In genomic region chr7:102209756-102210721, GRCm38 (mm10) we compare ENCODE assay signal across 8 mouse cellular contexts. TPM values are rescaled to one million over a fixed set of nuclear protein-coding genes. Genes with fewer than 3 reads are reported as not detected.
DNase-seq lines count a peak whose midpoint lies in the region; ATAC-seq lines count a peak whose summit lies in the region.

Nup98 (minus strand) TSS chr7:102210176.
Pgap2 (plus strand) TSS chr7:102210208.

- peak within 1 kb of the TSS; percentile 86 for H3K4me2 ChIP-seq in hindbrain, embryonic 12.5 days (replicated peaks)

- no peaks in the 10 kb centered on the region for H3K36me3 ChIP-seq in hindbrain, embryonic 12.5 days

- H3K9me3 ChIP-seq in hindbrain, embryonic 12.5 days (replicated peaks) = no peaks in the 10 kb centered on the region

- H3K4me1 ChIP-seq in hindbrain, embryonic 12.5 days = peaks cover 8% of the 10 kb centered on the region

- peak; percentile 99 for DNase-seq in NIH3T3 (ENCODE audit: low read depth)
- DNase-seq in cerebellum, postnatal 10 days = peak; percentile 100
- DNase-seq in frontal cortex, postnatal 10 days (ENCODE audit: low spot score in 2 of 2) = peak; percentile 99
- peak; percentile 98 to 100 for DNase-seq in layer of hippocampus, postnatal 14 days (ENCODE audit: low spot score in 2 of 2)
- DNase-seq in lung, postnatal 14 days = peak; percentile 100
- DNase-seq in retina, adult 2 months (ENCODE audit: low read depth, low spot score) = peak; percentile 93
- DNase-seq in thymus, postnatal 36 days = peak; percentile 96 to 98

- peak; percentile 99 for ATAC-seq in hindbrain, embryonic 12.5 days (ENCODE audit: low FRiP score)

- peak within 1 kb of the TSS; percentile 62 for H3K4me3 ChIP-seq in hindbrain, embryonic 12.5 days

- no peaks in the 10 kb centered on the region for H3K27me3 ChIP-seq in hindbrain, embryonic 12.5 days

- WGBS in hindbrain, embryonic 12.5 days = under 1% methylated on average over 82 of the region's 87 CpGs

- H3K27ac ChIP-seq in hindbrain, embryonic 12.5 days = peak within 1 kb of the TSS; percentile 92

- peak within 1 kb of the TSS; percentile 79 for H3K9ac ChIP-seq in hindbrain, embryonic 12.5 days

RNA-seq across cellular contexts. Expression of gene Nup98, which starts in this region (rescaled TPM):
- 42.0 and 42.3 TPM in 2 replicates for polyA plus RNA-seq in hindbrain, embryonic 12.5 days (2016; fragmentation: Nextera tagmentation; extraction: Ambion mirVana)
- total RNA-seq in layer of hippocampus, postnatal 14 days (2021) = 10 to 100 TPM; 34.8 to 35.9 TPM

RNA-seq across cellular contexts. Expression of gene Pgap2, which starts in this region (rescaled TPM):
- polyA plus RNA-seq in hindbrain, embryonic 12.5 days (2016; fragmentation: Nextera tagmentation; extraction: Ambion mirVana) = 57.1 and 61.0 TPM in 2 replicates
- total RNA-seq in layer of hippocampus, postnatal 14 days (2021) = 10 to 100 TPM; 24.9 to 28.8 TPM

Comparison
In these comparisons a context has a peak if more than half of its experiments do, and no peak if none do; other contexts are left out.
1. Peak in every context shown above with its lines: DNase-seq, ATAC-seq, H3K4me3 ChIP-seq and H3K27ac ChIP-seq.